Mouse (Mus musculus): Measurements from ENCODE around the gene Fam234b. TPM values are rescaled to one million over a fixed set of nuclear protein-coding genes. Genes with fewer than 3 reads are reported as not detected.
A peak's percentile ranks its signal among the peaks of the same experiment; 100 is the strongest.

Gene Fam234b
- polyA plus RNA-seq, 1 experiment from 2014 or later: 42.4 TPM

DNA sequence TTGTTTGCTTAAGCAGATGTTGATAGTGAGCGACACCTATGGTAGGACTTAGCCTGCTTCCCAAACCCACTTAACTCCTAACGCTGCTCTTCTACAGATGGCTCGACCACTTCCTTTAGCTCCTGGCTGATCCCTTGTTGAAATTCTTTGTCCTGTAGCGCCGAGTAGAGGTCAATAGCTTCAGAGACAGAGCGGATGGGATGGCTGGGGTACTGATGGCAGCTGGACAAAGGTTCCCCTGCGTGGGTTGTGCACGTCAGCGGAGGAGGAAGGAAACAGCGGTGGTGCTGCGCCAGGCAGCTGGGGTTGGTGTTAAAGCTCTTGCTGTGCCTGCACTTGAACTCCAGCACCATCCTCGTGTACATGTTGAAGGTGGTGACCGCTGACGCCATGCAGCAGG is 39.5 kb downstream of the Fam234b start:
- WGBS: 71% methylated on average over 14 of the region's 14 CpGs
- ATAC-seq (replicated peaks; ENCODE audit: low FRiP score, low TSS enrichment, low read depth) (no peak), DNase-seq (ENCODE audit: low spot score) (no peak)
- Histone ChIP-seq H3K4me2 (ENCODE audit: low read length) (no peak overlapping the region), H3K27ac (ENCODE audit: low read depth) (no peak overlapping the region), H3K9ac (ENCODE audit: low read length) (no peak overlapping the region), H3K36me3 (ENCODE audit: control insufficient read depth, insufficient read depth, low read length) (peaks cover 25% of the 10 kb centered on the region), H3K4me3 (ENCODE audit: low read depth, low read length) (no peak overlapping the region), H3K27me3 (replicated peaks; ENCODE audit: control insufficient read depth, insufficient read depth, low read length) (no peaks in the 10 kb centered on the region), H3K4me1 (replicated peaks; ENCODE audit: control insufficient read depth, insufficient read depth, low read length) (no peaks in the 10 kb centered on the region), H3K9me3 (ENCODE audit: control insufficient read depth, low read length) (no peaks in the 10 kb centered on the region)

DNA sequence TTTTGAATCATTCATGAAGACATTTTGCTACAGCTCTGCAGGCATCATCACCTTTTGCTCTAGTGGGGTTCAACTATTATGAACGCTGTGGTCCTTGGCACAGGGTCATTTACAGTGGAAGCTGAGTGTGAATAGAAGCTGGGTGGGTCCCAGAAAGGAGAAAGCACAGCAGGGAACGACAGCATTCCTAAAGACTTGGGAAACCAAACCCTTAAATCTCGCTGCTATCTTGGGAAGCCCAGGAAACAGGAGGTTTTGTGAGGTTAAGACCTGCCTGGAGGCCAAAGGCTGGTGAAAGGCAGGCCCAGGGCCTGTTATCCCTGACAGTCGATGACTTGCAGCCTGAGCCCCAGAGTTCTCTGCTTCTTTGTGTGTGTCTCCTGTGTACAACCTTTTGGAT is 40.4 kb downstream of the Fam234b start:
- WGBS: 51% methylated on average over 4 of the region's 4 CpGs
- H3K36me3 ChIP-seq (ENCODE audit: control insufficient read depth, insufficient read depth, low read length): peaks cover 21% of the 10 kb centered on the region
- no peak for ATAC-seq (replicated peaks; ENCODE audit: low FRiP score, low TSS enrichment, low read depth)
- no peak for DNase-seq (ENCODE audit: low spot score)
- no peak overlapping the region for H3K9ac ChIP-seq (ENCODE audit: low read length)
- H3K4me2 ChIP-seq (ENCODE audit: low read length): no peak overlapping the region
- no peak overlapping the region for H3K4me3 ChIP-seq (ENCODE audit: low read depth, low read length)
- H3K27me3 ChIP-seq (replicated peaks; ENCODE audit: control insufficient read depth, insufficient read depth, low read length): no peaks in the 10 kb centered on the region
- no peaks in the 10 kb centered on the region for H3K4me1 ChIP-seq (replicated peaks; ENCODE audit: control insufficient read depth, insufficient read depth, low read length)
- no peak overlapping the region for H3K27ac ChIP-seq (ENCODE audit: low read depth)
- no peaks in the 10 kb centered on the region for H3K9me3 ChIP-seq (ENCODE audit: control insufficient read depth, low read length)

DNA sequence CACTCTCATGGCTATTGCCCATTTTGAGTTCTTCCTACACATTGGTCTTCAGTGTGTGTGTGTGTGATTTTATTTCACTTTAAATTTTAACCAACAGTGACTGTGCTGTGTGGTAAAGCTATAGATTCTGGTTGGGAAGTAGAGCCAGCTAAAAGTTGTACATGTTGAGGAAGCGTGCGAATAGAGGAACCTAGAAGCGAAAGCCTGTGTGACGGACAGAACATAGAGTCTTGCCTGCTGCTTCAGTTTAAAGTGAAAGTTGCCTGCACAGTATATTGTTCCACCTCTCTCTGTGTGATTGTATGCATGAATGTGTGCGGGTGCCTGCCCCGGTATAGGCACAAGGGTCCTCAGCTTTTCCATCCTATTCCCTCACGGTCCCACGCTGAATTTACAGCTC is 42.6 kb downstream of the Fam234b start:
- 96% methylated on average over 8 of the region's 8 CpGs for WGBS
- H3K9ac ChIP-seq (ENCODE audit: low read length): no peak overlapping the region
- H3K4me2 ChIP-seq (ENCODE audit: low read length): no peak overlapping the region
- no peak for DNase-seq (ENCODE audit: low spot score)
- no peak overlapping the region for H3K4me3 ChIP-seq (ENCODE audit: low read depth, low read length)
- no peaks in the 10 kb centered on the region for H3K27me3 ChIP-seq (replicated peaks; ENCODE audit: control insufficient read depth, insufficient read depth, low read length)
- H3K36me3 ChIP-seq (ENCODE audit: control insufficient read depth, insufficient read depth, low read length): peaks cover 7% of the 10 kb centered on the region
- H3K4me1 ChIP-seq (replicated peaks; ENCODE audit: control insufficient read depth, insufficient read depth, low read length): no peaks in the 10 kb centered on the region
- H3K9me3 ChIP-seq (ENCODE audit: control insufficient read depth, low read length): no peaks in the 10 kb centered on the region
- no peak for ATAC-seq (replicated peaks; ENCODE audit: low FRiP score, low TSS enrichment, low read depth)
- no peak overlapping the region for H3K27ac ChIP-seq (ENCODE audit: low read depth)

DNA sequence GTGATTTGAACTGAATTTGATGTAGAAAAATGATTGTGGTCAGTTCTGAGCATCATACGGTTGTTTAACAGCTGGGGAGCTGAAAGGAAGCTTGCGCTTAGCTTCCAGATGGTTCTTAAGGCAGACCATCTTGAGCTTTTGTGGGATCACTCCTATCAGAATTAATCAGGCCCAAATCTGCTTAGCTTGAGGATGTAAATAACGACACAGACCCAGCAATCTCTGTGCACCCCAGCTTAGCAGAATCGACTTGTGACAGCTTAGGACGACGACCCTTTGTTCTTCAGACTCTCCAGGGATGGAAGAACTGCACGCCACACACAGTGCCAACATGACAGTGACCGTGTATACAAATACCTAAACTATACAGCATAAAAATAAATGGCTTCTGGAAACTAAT is 47.8 kb downstream of the Fam234b start:
- WGBS: 74% methylated on average over 8 of the region's 8 CpGs
- no peak for DNase-seq (ENCODE audit: low spot score)
- no peak overlapping the region for H3K27ac ChIP-seq (ENCODE audit: low read depth)
- no peak overlapping the region for H3K4me3 ChIP-seq (ENCODE audit: low read depth, low read length)
- H3K9ac ChIP-seq (ENCODE audit: low read length): no peak overlapping the region
- no peaks in the 10 kb centered on the region for H3K27me3 ChIP-seq (replicated peaks; ENCODE audit: control insufficient read depth, insufficient read depth, low read length)
- H3K4me1 ChIP-seq (replicated peaks; ENCODE audit: control insufficient read depth, insufficient read depth, low read length): peaks cover 5% of the 10 kb centered on the region; the same call in 1 of the 2 replicates
- no peak for ATAC-seq (replicated peaks; ENCODE audit: low FRiP score, low TSS enrichment, low read depth)
- H3K4me2 ChIP-seq (ENCODE audit: low read length): no peak overlapping the region
- no peaks in the 10 kb centered on the region for H3K9me3 ChIP-seq (ENCODE audit: control insufficient read depth, low read length)
- H3K36me3 ChIP-seq (ENCODE audit: control insufficient read depth, insufficient read depth, low read length): no peaks in the 10 kb centered on the region

DNA sequence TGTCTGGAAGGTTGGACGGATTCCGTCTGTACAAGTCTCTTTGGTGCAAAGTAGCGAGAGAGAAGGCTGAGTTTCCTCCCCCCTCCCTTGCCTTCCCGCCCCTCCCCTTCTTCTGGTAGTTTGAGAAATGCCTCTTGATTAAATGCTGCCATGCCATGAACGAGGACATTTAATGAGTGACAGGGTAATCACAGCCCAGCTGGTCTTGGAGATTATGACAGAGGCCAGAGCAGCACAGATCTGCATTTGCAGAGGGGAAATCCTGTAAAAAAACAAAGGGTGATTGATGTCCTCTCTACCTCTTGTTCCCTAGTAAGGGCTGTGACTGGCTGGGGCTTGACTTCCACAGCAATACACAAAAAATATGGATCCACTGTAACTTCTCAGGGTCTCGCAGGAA is 50.1 kb downstream of the Fam234b start:
- peaks cover 23% of the 10 kb centered on the region for H3K4me1 ChIP-seq (replicated peaks; ENCODE audit: control insufficient read depth, insufficient read depth, low read length)
- ATAC-seq (replicated peaks; ENCODE audit: low FRiP score, low TSS enrichment, low read depth) (no peak), DNase-seq (ENCODE audit: low spot score) (no peak)
- H3K4me3 ChIP-seq (ENCODE audit: low read depth, low read length): no peak overlapping the region
- WGBS: 48% methylated on average over 6 of the region's 6 CpGs
- no peaks in the 10 kb centered on the region for H3K36me3 ChIP-seq (ENCODE audit: control insufficient read depth, insufficient read depth, low read length)
- no peaks in the 10 kb centered on the region for H3K9me3 ChIP-seq (ENCODE audit: control insufficient read depth, low read length)
- H3K27me3 ChIP-seq (replicated peaks; ENCODE audit: control insufficient read depth, insufficient read depth, low read length): no peaks in the 10 kb centered on the region
- H3K4me2 ChIP-seq (ENCODE audit: low read length): no peak overlapping the region
- no peak overlapping the region for H3K27ac ChIP-seq (ENCODE audit: low read depth)
- no peak overlapping the region for H3K9ac ChIP-seq (ENCODE audit: low read length)

DNA sequence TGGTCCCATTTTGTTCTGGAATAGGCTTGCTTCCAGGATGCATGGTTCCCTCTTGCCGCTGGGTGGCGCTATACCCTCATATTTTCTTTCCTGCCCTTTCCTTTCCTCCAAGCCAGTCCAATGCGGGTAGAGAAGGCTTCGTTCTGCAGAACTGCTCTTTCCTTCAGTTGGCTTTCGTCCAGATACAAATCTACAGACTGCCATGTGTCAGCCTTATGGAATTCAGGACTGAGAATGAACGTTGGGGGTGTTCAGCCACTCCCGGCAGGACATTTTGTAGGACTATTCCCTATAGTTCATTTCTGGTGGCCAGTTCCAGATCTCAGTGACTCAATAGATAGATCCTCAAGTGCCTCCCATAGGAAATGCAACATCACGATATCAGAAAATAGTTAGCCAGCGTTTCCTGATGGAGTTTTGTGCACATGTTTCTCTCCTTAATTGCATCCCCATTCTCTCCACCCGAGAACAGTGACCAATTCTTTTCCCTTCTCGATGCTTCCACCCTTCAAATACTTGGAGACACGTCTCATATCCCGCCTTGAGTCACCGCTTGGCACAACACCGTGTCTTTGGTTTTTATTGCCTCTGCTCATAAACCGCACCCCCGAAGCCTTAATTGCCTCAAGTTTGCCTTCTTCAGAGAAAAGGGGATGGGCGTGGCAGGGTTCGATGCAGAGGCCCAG is 52.2 kb downstream of the Fam234b start:
- no peak overlapping the region for H3K4me3 ChIP-seq (ENCODE audit: low read depth, low read length)
- ATAC-seq (replicated peaks; ENCODE audit: low FRiP score, low TSS enrichment, low read depth) (peak; percentile 80), DNase-seq (ENCODE audit: low spot score) (peak; percentile 88)
- no peaks in the 10 kb centered on the region for H3K9me3 ChIP-seq (ENCODE audit: control insufficient read depth, low read length)
- H3K27me3 ChIP-seq (replicated peaks; ENCODE audit: control insufficient read depth, insufficient read depth, low read length): no peaks in the 10 kb centered on the region
- peaks cover 25% of the 10 kb centered on the region for H3K4me1 ChIP-seq (replicated peaks; ENCODE audit: control insufficient read depth, insufficient read depth, low read length)
- H3K9ac ChIP-seq (ENCODE audit: low read length): no peak overlapping the region
- H3K27ac ChIP-seq (ENCODE audit: low read depth): peak overlapping the region; percentile 51
- WGBS: 28% methylated on average over 19 of the region's 19 CpGs
- H3K4me2 ChIP-seq (ENCODE audit: low read length): peak overlapping the region; percentile 33
- H3K36me3 ChIP-seq (ENCODE audit: control insufficient read depth, insufficient read depth, low read length): no peaks in the 10 kb centered on the region

DNA sequence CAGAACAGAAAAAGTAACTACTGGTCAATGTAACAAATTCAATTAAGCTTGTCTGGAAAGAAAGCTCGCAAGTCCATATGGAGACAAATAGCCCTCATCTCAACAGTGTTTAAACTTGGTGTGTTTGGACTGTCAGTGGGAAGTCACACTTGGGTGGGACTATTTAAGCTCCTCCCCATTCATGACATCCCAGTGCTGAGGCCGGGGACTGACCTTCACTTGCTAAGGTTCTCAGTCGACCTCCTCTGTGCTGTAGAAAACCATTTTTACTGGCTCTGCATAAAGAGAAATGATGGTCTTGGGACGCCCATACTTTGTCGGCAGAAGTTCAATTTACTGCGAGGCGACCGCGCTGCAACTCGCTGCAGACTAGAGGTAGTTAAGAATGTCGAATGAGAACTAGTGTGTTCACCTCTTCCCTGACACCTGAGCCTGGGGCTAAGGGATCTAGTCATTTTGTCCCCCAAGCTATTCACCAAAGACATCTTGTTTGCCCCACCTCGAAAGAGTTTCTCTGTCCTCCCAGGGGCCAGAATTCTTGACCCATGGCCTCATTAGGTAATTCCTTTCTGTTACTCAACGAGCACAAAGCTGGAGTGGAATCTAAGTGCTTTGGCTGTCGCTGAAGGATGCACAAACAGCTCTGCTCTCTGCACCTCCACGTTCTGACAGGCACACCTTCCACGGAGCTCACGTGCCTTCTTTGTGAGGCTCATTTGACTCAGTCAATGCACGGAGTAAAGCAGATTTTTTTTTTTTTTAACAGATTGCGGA is 53.3 kb downstream of the Fam234b start:
- DNase-seq (ENCODE audit: low spot score) (no peak), ATAC-seq (replicated peaks; ENCODE audit: low FRiP score, low TSS enrichment, low read depth) (no peak)
- Histone ChIP-seq H3K4me3 (ENCODE audit: low read depth, low read length) (no peak overlapping the region), H3K36me3 (ENCODE audit: control insufficient read depth, insufficient read depth, low read length) (no peaks in the 10 kb centered on the region), H3K4me2 (ENCODE audit: low read length) (no peak overlapping the region), H3K9me3 (ENCODE audit: control insufficient read depth, low read length) (no peaks in the 10 kb centered on the region), H3K27me3 (replicated peaks; ENCODE audit: control insufficient read depth, insufficient read depth, low read length) (no peaks in the 10 kb centered on the region), H3K27ac (ENCODE audit: low read depth) (peak overlapping the region; percentile 72; the same call in 1 of the 2 replicates), H3K9ac (ENCODE audit: low read length) (no peak overlapping the region), H3K4me1 (replicated peaks; ENCODE audit: control insufficient read depth, insufficient read depth, low read length) (peaks cover 25% of the 10 kb centered on the region)
- 63% methylated on average over 19 of the region's 19 CpGs for WGBS

DNA sequence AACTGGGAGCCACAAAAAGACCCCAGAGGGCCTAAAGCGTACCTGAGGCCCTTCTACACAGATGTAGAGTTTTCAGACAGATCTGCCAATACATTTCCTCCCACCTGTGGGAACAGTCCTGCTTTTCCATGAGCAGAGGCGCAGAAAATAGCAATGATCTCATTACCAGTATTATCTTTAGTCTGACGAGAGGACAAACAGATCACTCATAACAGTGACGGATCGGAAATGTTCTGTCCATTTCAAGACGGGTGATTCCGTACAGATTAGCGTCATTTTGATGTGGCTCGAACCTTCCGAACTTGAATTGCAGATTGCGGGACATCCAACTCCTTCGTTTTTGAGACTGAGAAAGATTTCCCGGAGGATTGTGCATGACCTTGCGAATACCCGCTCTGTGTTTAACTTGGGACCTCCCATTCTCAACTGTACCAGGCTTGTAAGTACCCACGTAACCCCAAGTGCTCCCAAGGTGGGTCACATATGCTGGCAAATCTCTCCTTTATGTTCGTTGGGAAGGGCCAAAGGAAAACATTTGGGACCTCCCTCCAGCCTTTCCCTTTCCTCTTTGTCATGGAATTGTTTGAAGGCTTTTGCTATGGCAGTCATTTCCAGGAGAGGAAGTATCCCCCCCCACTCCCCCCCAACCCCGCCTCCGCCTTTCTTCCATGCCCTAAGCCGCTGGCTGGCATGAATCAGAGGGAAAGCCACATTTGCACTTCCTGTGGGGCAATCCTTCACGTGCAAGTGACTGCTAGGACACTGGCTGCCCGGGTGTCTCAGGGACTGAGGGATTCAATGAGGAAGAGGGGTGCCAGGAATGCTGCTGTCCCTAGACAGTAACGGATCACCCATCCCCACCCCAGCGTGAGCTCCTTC is 54.3 kb downstream of the Fam234b start:
- Histone ChIP-seq H3K4me3 (ENCODE audit: low read depth, low read length) (peak overlapping the region; percentile 14; the same call in 1 of the 2 replicates), H3K4me1 (replicated peaks; ENCODE audit: control insufficient read depth, insufficient read depth, low read length) (peaks cover 25% of the 10 kb centered on the region), H3K4me2 (ENCODE audit: low read length) (peak overlapping the region; percentile 48), H3K36me3 (ENCODE audit: control insufficient read depth, insufficient read depth, low read length) (no peaks in the 10 kb centered on the region), H3K27ac (ENCODE audit: low read depth) (peak overlapping the region; percentile 72), H3K27me3 (replicated peaks; ENCODE audit: control insufficient read depth, insufficient read depth, low read length) (no peaks in the 10 kb centered on the region), H3K9ac (ENCODE audit: low read length) (peak overlapping the region; percentile 6; the same call in 1 of the 2 replicates), H3K9me3 (ENCODE audit: control insufficient read depth, low read length) (no peaks in the 10 kb centered on the region)
- no peak for ATAC-seq (replicated peaks; ENCODE audit: low FRiP score, low TSS enrichment, low read depth)
- DNase-seq (ENCODE audit: low spot score): no peak
- WGBS: 57% methylated on average over 24 of the region's 24 CpGs
